Mouse (Mus musculus) cerebellum, adult 2 months (tissue): ENCODE results near the gene Fam122a.

ENCODE experiments used
- CTCF ChIP-seq: fragments of 200-500 bp; IDR thresholded peaks from 2 replicates; pipeline ENCODE4 v1.5.1; 2011; ENCODE audit warnings: low read depth, mild to moderate bottlenecking, control low read depth, low read length, moderate library complexity, borderline replicate concordance; ENCODE audit not compliant: insufficient read depth
- POLR2A ChIP-seq: fragments of 200-500 bp; IDR thresholded peaks from 2 replicates; pipeline ENCODE4 v1.6.1; 2011; ENCODE audit warnings: low read length, control low read depth, borderline replicate concordance; ENCODE audit not compliant: insufficient read depth

GRCm38 (mm10) chr19:24469216-24469615, 7.9 kb downstream of the Fam122a start:
- TF ChIP-seq CTCF (no peak), POLR2A (no peak)
